Mouse (Mus musculus) forebrain, postnatal 0 days (tissue): ENCODE results near the gene Smurf2. TPM values are rescaled to one million over a fixed set of nuclear protein-coding genes. Genes with fewer than 3 reads are reported as not detected.

Experiments
- ATAC-seq: fragments of 200-750 bp; cut with Nextera tagmentation; 2 replicates; pipeline ENCODE4 v1.8.0; 2017; ENCODE audit warnings: mild to moderate bottlenecking, moderate library complexity
- DNase-seq: peaks from one replicate; pipeline ENCODE4 v3.0.0-alpha.2; 2015
- H3K27ac ChIP-seq: fragments of 300-500 bp; sonication (generic); 2 replicates; pipeline ENCODE4 v1.5.1; 2014; ENCODE audit warnings: low read depth, mild to moderate bottlenecking, antibody characterized with exemption, low read length, moderate library complexity, mixed read lengths
- H3K27me3 ChIP-seq: fragments of 300-500 bp; sonication (generic); 2 replicates; pipeline ENCODE4 v1.6.1; 2014; ENCODE audit warnings: mild to moderate bottlenecking, low read length, mixed read lengths; ENCODE audit not compliant: insufficient read depth
- H3K36me3 ChIP-seq: fragments of 300-500 bp; sonication (generic); 2 replicates; pipeline ENCODE4 v1.6.1; 2014; ENCODE audit warnings: mild to moderate bottlenecking, moderate library complexity; ENCODE audit not compliant: insufficient read depth
- H3K4me1 ChIP-seq: fragments of 300-500 bp; sonication (generic); 2 replicates; pipeline ENCODE4 v1.6.1; 2014; ENCODE audit warnings: antibody characterized with exemption; ENCODE audit not compliant: insufficient read depth
- H3K4me2 ChIP-seq: fragments of 300-500 bp; sonication (generic); 2 replicates; pipeline ENCODE4 v1.6.1; 2014; ENCODE audit warnings: low read depth, mild to moderate bottlenecking, moderate library complexity
- H3K4me3 ChIP-seq: fragments of 300-500 bp; sonication (generic); 2 replicates; pipeline ENCODE4 v1.5.1; 2014; ENCODE audit warnings: low read depth, low read length, mixed read lengths
- H3K9ac ChIP-seq: fragments of 300-500 bp; sonication (generic); 2 replicates; pipeline ENCODE4 v1.6.1; 2014; ENCODE audit warnings: mild to moderate bottlenecking
- H3K9me3 ChIP-seq: fragments of 300-500 bp; sonication (generic); 2 replicates; pipeline ENCODE4 v1.6.1; 2016; ENCODE audit warnings: low read length
- CTCF ChIP-seq: sonication (generic); IDR thresholded peaks from 2 replicates; pipeline ENCODE4 v1.5.1; 2016; ENCODE audit warnings: antibody characterized with exemption, control low read depth, low read depth
- WGBS: fragments of 180-500 bp; shearing (Covaris S2); extraction: QIAGEN DNeasy Blood & Tissue Kit; methylation state at CpG from one replicate; pipeline ENCODE4 v1.1.7; 2014; 5-methylcytosine and 5-hydroxymethylcytosine counted together
- polyA plus RNA-seq: library from polyadenylated mRNA; unstranded; fragments of >200 nt; fragmentation: Nextera tagmentation; extraction: Ambion mirVana; gene quantifications from 2 replicates; pipeline ENCODE4 v1.2.1, GENCODE M21; 2015
- total RNA-seq: library from RNA; depleted of rRNA; stranded (reverse); fragments of >200 nt; gene quantifications from 2 replicates; pipeline ENCODE4 v1.2.3, GENCODE M21; 2014

Gene Smurf2
- total and polyA plus RNA-seq, 2 experiments from 2014 or later = 7.4 to 44.3 TPM

DNA sequence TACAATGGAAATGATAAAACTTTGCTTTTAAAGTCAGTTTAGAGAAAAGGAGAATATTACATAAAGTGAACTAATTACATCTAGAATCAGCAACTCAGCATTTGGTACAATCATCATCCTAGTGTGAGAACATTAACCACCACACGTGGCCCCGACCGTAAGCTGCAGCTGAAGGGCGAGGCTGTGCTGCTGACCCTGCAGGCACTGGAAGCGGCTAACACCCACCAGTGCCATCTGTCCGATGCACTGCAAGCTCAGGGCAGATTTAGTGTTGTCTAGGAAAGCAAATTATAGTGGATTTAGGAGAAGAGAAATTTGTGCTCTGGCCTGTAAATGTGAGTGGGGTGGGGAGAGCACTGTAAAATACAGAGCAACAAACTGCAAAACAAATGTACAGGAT is 100.3 kb downstream of the Smurf2 start:
- WGBS = 57% methylated on average over 6 of the region's 6 CpGs
- Histone ChIP-seq H3K36me3 (peaks cover 46% of the 10 kb centered on the region), H3K4me3 (no peak overlapping the region), H3K27ac (no peak overlapping the region), H3K27me3 (no peaks in the 10 kb centered on the region), H3K4me2 (no peak overlapping the region), H3K4me1 (no peaks in the 10 kb centered on the region; the same call in 1 of the 2 replicates), H3K9me3 (no peaks in the 10 kb centered on the region), H3K9ac (no peak overlapping the region)
- ATAC-seq (no peak), DNase-seq (no peak)
- no peak for TF ChIP-seq CTCF

DNA sequence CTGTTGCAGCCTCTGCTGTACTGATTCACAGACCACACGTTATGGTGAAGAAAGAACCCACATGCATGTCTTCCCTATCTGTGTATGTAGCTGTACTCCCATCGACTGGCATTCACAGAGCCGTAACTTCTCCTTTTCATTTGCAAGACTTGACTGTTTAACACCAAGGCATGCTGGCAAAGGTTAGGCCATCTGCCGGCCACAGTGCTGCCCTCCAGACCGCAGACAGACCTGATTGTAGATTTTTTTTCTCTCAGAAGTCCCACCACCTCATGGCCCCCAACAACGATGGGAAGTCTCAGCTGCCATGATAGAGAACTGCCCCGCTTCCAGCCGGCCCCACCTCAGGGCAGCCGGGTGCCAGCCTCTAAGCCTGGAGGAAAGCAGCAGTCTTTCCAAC is 100.9 kb downstream of the Smurf2 start:
- ATAC-seq (no peak), DNase-seq (no peak)
- TF ChIP-seq CTCF = no peak
- no peaks in the 10 kb centered on the region; the same call in 1 of the 2 replicates for H3K4me1 ChIP-seq
- 88% methylated on average over 9 of the region's 9 CpGs for WGBS
- no peak overlapping the region for H3K9ac ChIP-seq
- peaks cover 52% of the 10 kb centered on the region for H3K36me3 ChIP-seq
- no peak overlapping the region for H3K4me2 ChIP-seq
- no peaks in the 10 kb centered on the region for H3K27me3 ChIP-seq
- no peak overlapping the region for H3K4me3 ChIP-seq
- H3K9me3 ChIP-seq = no peaks in the 10 kb centered on the region
- no peak overlapping the region for H3K27ac ChIP-seq

DNA sequence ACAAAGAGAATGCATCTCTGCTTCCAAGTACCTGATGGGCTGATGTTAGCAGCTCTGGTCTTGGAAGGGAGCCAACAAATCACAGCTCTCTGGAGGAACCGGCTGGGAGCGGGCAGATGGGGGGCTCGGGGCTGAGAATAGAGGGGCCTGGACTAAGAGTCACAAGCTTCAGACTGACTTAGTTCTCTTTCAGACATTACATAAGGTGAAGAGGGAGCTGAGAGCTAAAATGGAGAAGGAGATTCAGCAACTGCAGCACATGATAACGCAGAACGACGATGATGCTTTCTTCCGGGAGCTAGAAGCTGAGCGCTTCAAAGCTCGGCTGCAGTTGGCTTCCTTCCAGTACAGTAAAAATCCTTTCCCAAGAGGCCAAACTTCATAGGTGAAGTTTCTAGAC is 102.2 kb downstream of the Smurf2 start:
- DNase-seq = peak; percentile 71
- peak; percentile 71 for ATAC-seq
- Histone ChIP-seq H3K9me3 (no peaks in the 10 kb centered on the region), H3K4me2 (peak overlapping the region; percentile 24; the same call in 1 of the 2 replicates), H3K4me3 (no peak overlapping the region), H3K36me3 (peaks cover 55% of the 10 kb centered on the region), H3K9ac (peak overlapping the region; percentile 33; the same call in 1 of the 2 replicates), H3K27ac (peak overlapping the region; percentile 81), H3K4me1 (no peaks in the 10 kb centered on the region; the same call in 1 of the 2 replicates), H3K27me3 (no peaks in the 10 kb centered on the region)
- TF ChIP-seq CTCF = no peak
- 10% methylated on average over 9 of the region's 9 CpGs for WGBS

DNA sequence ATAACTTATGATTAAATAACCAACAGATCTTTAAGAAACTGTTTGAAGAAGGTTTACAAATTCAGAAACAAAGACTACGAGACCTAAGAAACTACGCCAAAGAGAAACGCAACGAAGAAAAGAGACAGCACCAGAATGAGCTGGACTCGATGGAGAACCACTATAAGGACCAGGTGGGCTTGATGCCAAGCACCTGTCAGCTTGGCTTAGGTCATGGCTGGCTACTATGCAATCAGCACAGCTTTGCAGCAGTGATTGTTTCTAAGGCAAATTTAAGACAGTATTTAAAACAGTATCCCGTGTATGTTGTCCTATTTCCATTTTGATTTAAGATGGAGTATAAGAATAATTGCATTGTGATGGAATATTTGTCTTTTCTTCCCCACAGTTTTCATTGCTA is 102.7 kb downstream of the Smurf2 start:
- Histone ChIP-seq H3K9me3 (no peaks in the 10 kb centered on the region), H3K27me3 (no peaks in the 10 kb centered on the region), H3K4me1 (no peaks in the 10 kb centered on the region; the same call in 1 of the 2 replicates), H3K9ac (peak overlapping the region; percentile 33; the same call in 1 of the 2 replicates), H3K4me3 (no peak overlapping the region), H3K27ac (peak overlapping the region; percentile 81), H3K4me2 (no peak overlapping the region), H3K36me3 (peaks cover 59% of the 10 kb centered on the region)
- DNase-seq (peak; percentile 53), ATAC-seq (no peak; the same call in 1 of the 2 replicates)
- WGBS = 34% methylated on average over 6 of the region's 6 CpGs
- TF ChIP-seq CTCF = no peak

DNA sequence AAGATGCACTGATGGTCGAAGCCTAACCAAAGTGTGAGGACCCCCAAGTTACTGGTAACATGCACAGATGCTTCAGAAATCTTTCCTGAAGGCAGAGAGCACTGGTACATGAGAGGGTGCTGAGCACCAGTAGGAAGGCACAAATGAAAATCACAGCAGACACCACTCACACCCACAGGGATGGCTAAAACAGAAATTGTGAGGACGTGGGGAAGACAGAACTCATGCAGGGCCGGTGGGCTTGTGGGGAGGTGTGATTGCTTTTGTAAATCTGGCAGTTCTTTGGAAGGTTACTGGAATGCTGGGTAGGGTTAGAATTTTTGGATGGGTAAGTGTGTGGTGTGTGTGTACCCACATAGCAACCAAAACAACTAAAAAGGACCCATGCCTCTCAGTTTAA is 103.4 kb downstream of the Smurf2 start:
- Histone ChIP-seq H3K9ac (no peak overlapping the region), H3K27ac (no peak overlapping the region), H3K27me3 (no peaks in the 10 kb centered on the region), H3K36me3 (peaks cover 59% of the 10 kb centered on the region), H3K9me3 (no peaks in the 10 kb centered on the region), H3K4me3 (no peak overlapping the region), H3K4me1 (no peaks in the 10 kb centered on the region; the same call in 1 of the 2 replicates), H3K4me2 (no peak overlapping the region)
- 63% methylated on average over 3 of the region's 3 CpGs for WGBS
- ATAC-seq (no peak), DNase-seq (no peak)
- TF ChIP-seq CTCF = no peak

DNA sequence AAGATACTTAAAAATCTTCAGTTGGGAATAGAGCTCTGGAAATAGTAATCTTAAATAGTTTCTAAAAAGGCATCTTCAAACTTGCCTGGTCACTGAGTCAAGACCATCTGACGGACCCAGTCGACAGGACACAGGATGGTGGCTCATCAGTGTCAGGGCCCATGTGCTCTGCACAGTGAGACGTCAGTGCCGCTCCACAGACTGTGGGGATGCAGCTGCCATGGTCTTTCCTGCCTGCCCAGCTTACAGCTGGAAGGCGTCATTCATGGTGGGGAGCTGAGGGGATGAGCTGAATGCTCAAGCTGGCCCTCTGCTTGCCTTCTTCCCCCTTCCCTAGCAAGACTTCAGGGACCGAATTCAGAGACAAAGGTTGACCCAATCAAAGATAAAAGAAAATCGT is 104.2 kb downstream of the Smurf2 start:
- no peak for ATAC-seq
- Histone ChIP-seq H3K4me3 (no peak overlapping the region), H3K36me3 (peaks cover 65% of the 10 kb centered on the region), H3K9me3 (no peaks in the 10 kb centered on the region), H3K27me3 (no peaks in the 10 kb centered on the region), H3K9ac (no peak overlapping the region), H3K4me2 (no peak overlapping the region), H3K4me1 (no peaks in the 10 kb centered on the region; the same call in 1 of the 2 replicates), H3K27ac (no peak overlapping the region)
- TF ChIP-seq CTCF = no peak
- WGBS = 87% methylated on average over 7 of the region's 7 CpGs
- no peak for DNase-seq

DNA sequence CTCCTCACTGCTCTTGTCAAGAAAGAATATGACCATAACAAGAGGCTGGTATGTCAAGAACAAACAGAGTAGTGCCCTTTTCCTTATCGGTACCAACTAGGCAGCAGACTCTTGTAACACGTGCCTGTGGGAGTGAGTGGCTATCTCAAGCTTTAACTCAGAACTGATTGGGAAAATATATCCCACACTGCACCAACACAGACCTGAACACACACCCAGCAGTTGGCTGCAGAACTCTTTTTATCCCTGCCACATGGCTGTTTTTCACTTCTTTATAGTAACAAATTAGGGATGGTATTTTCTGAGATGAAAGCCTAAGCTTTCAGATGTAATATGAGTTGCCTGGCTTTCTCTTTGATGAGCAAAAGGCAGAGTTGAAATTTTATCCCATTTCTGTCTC is 104.8 kb downstream of the Smurf2 start:
- WGBS = 92% methylated on average over 2 of the region's 2 CpGs
- Histone ChIP-seq H3K4me3 (no peak overlapping the region), H3K27me3 (no peaks in the 10 kb centered on the region), H3K27ac (no peak overlapping the region), H3K4me2 (no peak overlapping the region), H3K36me3 (peaks cover 70% of the 10 kb centered on the region), H3K9me3 (no peaks in the 10 kb centered on the region), H3K4me1 (no peaks in the 10 kb centered on the region; the same call in 1 of the 2 replicates), H3K9ac (no peak overlapping the region)
- TF ChIP-seq CTCF = no peak
- ATAC-seq = no peak
- no peak for DNase-seq
